Mouse (Mus musculus): ENCODE data around the gene Cabp5.
"Not testable (repeated sequence)": the region's sequence is repeated elsewhere in the genome, so short reads cannot be mapped to it uniquely, and the experiment has no call there.

Gene Cabp5

GRCm38 (mm10) chr7:13397832-13398231 is at the start of gene Cabp5:
Cabp5 (plus strand) TSS chr7:13398132.
- DNase-seq (ENCODE audit: low spot score in 2 of 2): no peak

GRCm38 (mm10) chr7:13355943-13356342 is 42.0 kb upstream of the Cabp5 start:
- no peak for DNase-seq (ENCODE audit: low spot score in 2 of 2)

- no peak for DNase-seq (ENCODE audit: low spot score in 2 of 2)
Measured at GRCm38 (mm10) chr7:13380588-13380987, 17.3 kb upstream of the Cabp5 start.

DNA sequence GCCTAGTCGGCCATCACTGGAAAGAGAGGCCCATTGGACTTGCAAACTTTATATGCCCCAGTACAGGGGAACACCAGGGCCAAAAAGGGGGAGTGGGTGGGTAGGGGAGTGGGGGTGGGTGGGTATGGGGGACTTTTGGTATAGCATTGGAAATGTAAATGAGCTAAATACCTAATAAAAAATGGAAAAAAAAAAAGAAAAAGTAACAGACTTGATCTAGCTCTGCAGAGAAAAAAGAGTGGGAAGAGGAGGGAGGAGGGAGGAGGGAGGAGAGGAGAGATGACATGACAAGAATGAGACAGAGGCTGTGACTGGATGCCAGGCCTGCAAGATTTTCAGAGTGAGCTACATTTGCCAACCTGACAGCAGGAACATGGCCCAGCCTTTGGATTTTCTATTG is 52.6 kb downstream of the Cabp5 start, which contains the start of gene Bsph1:
Gene Bsph1 (plus strand): TSS at position 301 of the 400 bp plus-strand sequence.
- DNase-seq (ENCODE audit: low spot score in 2 of 2): not testable (repeated sequence)

All from natural killer cell, adult 2 months (primary cell).